Mouse (Mus musculus): ENCODE measurements at regions not wholly inside any gene's neighbourhood (a gene's known extent, or its start where the extent isn't known, plus 50 kb on each side); places are given as distances from the start of the nearest gene placed in this dataset.

GRCm38 (mm10) chr8:26923166-26923565 lies 54.0 kb upstream of the Zfp703 start:
- no peaks in the 10 kb centered on the region for H3K4me1 ChIP-seq (ENCODE audit: control insufficient read depth in 1 of 2, insufficient read depth in 2 of 2)
- no peaks in the 10 kb centered on the region for H3K27me3 ChIP-seq (replicated peaks)
- H3K27ac ChIP-seq (ENCODE audit: insufficient read depth, low read depth), result no peak overlapping the region
- H3K9ac ChIP-seq (ENCODE audit: insufficient read depth, low read depth), result no peak overlapping the region
- no peak overlapping the region for H3K4me3 ChIP-seq (replicated peaks in 1 of 3; ENCODE audit: low read depth in 2 of 3, low read length in 2 of 3, poor library complexity in 1 of 3)
- H3K79me2 ChIP-seq (replicated peaks; ENCODE audit: control insufficient read depth, extremely low read depth, insufficient read depth, poor library complexity, severe bottlenecking), result no peaks in the 10 kb centered on the region
- H3K4me2 ChIP-seq (ENCODE audit: insufficient read depth, low read depth, poor library complexity, severe bottlenecking), result no peak overlapping the region
- TF ChIP-seq IRF4 (IDR thresholded peaks at IDR 0.05; ENCODE audit: low read depth, low read length) (no peak), JUN (IDR thresholded peaks at IDR 0.05; ENCODE audit: insufficient read depth, low read depth, low read length) (no peak)
- DNase-seq (ENCODE audit: extremely low read depth), result no peak
- dilution Hi-C loops (cut with MboI; ENCODE audit: extremely low pct_ligation_motif_present, extremely low pct_unique_long_range_greater_than_20kb, low sequenced_read_pairs) (no loop called here), in situ Hi-C loops (cut with MboI; ENCODE audit: low pct_ligation_motif_present, low pct_unique_long_range_greater_than_20kb, low sequenced_read_pairs) (no loop called here)
- no peaks in the 10 kb centered on the region for H3K9me3 ChIP-seq (replicated peaks; ENCODE audit: low read length)
- peaks cover 0 to 21% of the 10 kb centered on the region in 2 experiments for H3K36me3 ChIP-seq (replicated peaks in 1 of 2; ENCODE audit: control insufficient read depth in 1 of 2, insufficient read depth in 1 of 2, low read length in 1 of 2)
